Mouse (Mus musculus) heart, embryonic 13.5 days (tissue): ENCODE results near the gene Hsd11b1. TPM values are rescaled to one million over a fixed set of nuclear protein-coding genes. Genes with fewer than 3 reads are reported as not detected.

ENCODE experiments used
- ATAC-seq: fragments of 200-750 bp; cut with Nextera tagmentation; 2 replicates; pipeline ENCODE4 v1.8.0; 2017; ENCODE audit warnings: moderate TSS enrichment; ENCODE audit not compliant: insufficient number of reproducible peaks, low FRiP score, low TSS enrichment; ENCODE audit errors: extremely low read depth
- H3K27ac ChIP-seq: fragments of 300-500 bp; sonication (generic); replicated peaks from 2 replicates; pipeline ENCODE4 v1.5.1; 2015; ENCODE audit warnings: moderate library complexity, mild to moderate bottlenecking, inconsistent platforms
- H3K27me3 ChIP-seq: fragments of 300-500 bp; sonication (generic); replicated peaks from 2 replicates; pipeline ENCODE4 v1.6.1; 2015; ENCODE audit warnings: mild to moderate bottlenecking, inconsistent platforms
- H3K36me3 ChIP-seq: fragments of 300-500 bp; sonication (generic); 2 replicates; pipeline ENCODE4 v1.6.1; 2015; ENCODE audit warnings: mild to moderate bottlenecking, inconsistent platforms
- H3K4me1 ChIP-seq: fragments of 300-500 bp; sonication (generic); 2 replicates; pipeline ENCODE4 v1.6.1; 2015; ENCODE audit warnings: inconsistent platforms
- H3K4me2 ChIP-seq: fragments of 300-500 bp; sonication (generic); 2 replicates; pipeline ENCODE4 v1.6.1; 2015; ENCODE audit warnings: inconsistent platforms, mild to moderate bottlenecking, moderate library complexity
- H3K4me3 ChIP-seq: fragments of 300-500 bp; sonication (generic); 2 replicates; pipeline ENCODE4 v1.5.1; 2015; ENCODE audit warnings: moderate library complexity, mild to moderate bottlenecking, inconsistent platforms
- H3K9ac ChIP-seq: fragments of 300-500 bp; sonication (generic); 2 replicates; pipeline ENCODE4 v1.6.1; 2015; ENCODE audit warnings: inconsistent platforms, mild to moderate bottlenecking, moderate library complexity
- H3K9me3 ChIP-seq: fragments of 300-500 bp; sonication (generic); 2 replicates; pipeline ENCODE4 v1.6.1; 2016; ENCODE audit warnings: inconsistent platforms
- WGBS: fragments of 180-500 bp; shearing (Covaris S2); methylation state at CpG from one replicate; pipeline ENCODE4 v1.1.7; 2015; ENCODE audit warnings: mixed read lengths; 5-methylcytosine and 5-hydroxymethylcytosine counted together
- polyA plus RNA-seq: library from polyadenylated mRNA; unstranded; fragments of >200 nt; fragmentation: Nextera tagmentation; extraction: Ambion mirVana; gene quantifications from 2 replicates; pipeline ENCODE4 v1.2.1, GENCODE M21; 2015

Hsd11b1 gene
- polyA plus RNA-seq, 1 experiment from 2014 or later, result 1.3 TPM

DNA sequence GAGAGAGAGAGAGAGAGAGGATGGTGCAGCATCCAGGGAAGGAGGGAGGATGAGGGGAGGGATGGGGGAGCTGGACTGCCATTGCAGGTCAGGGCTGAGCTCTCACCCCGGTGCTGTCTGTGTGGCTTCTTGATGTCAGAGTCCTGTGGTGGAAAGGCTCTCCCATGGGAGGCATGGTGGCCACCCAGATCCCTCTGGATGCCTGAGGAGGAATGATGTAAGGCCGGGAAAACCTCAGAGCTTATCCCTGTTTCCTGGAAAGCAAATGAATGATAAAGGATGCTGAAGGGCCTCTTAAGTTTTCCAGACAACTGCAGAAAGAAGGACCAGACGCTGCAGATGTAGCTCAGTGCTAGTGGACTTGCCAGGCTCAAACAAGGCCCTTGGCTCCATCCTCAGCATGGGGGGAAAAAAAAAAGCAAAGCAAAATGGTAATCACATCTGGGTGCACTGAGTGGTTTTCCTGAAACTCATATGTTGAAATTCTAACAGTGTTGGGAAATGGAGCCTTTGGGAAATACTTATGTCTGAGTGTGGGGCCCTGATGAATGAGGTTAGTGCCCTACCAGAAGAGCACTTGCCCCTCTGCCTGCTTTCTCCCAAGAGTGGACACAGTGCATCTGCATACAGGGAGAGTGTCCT, 68.6 kb downstream of the Hsd11b1 start:
- H3K4me3 ChIP-seq, result no peak overlapping the region
- no peaks in the 10 kb centered on the region for H3K27me3 ChIP-seq
- H3K9me3 ChIP-seq, result no peaks in the 10 kb centered on the region
- H3K36me3 ChIP-seq, result no peaks in the 10 kb centered on the region
- H3K4me1 ChIP-seq, result peaks cover 25% of the 10 kb centered on the region
- H3K9ac ChIP-seq, result no peak overlapping the region
- H3K4me2 ChIP-seq, result no peak overlapping the region
- no peak overlapping the region for H3K27ac ChIP-seq
- ATAC-seq, result no peak
- 57% methylated on average over 3 of the region's 3 CpGs for WGBS

GRCm38 (mm10) chr1:193194416-193195140, 69.3 kb downstream of the Hsd11b1 start:
- ATAC-seq, result no peak
- no peak overlapping the region for H3K9ac ChIP-seq
- H3K36me3 ChIP-seq, result no peaks in the 10 kb centered on the region
- 68% methylated on average over 3 of the region's 3 CpGs for WGBS
- H3K4me2 ChIP-seq, result no peak overlapping the region
- H3K9me3 ChIP-seq, result no peaks in the 10 kb centered on the region
- no peak overlapping the region for H3K4me3 ChIP-seq
- no peaks in the 10 kb centered on the region for H3K27me3 ChIP-seq
- H3K27ac ChIP-seq, result no peak overlapping the region
- H3K4me1 ChIP-seq, result peaks cover 32% of the 10 kb centered on the region

GRCm38 (mm10) chr1:193191675-193192283, 72.1 kb downstream of the Hsd11b1 start:
- peaks cover 45% of the 10 kb centered on the region for H3K4me1 ChIP-seq
- H3K9ac ChIP-seq, result no peak overlapping the region
- no peak overlapping the region for H3K4me3 ChIP-seq
- ATAC-seq, result no peak
- WGBS, result 61% methylated on average over 7 of the region's 7 CpGs
- H3K27ac ChIP-seq, result peak overlapping the region; percentile 89
- H3K9me3 ChIP-seq, result no peaks in the 10 kb centered on the region
- H3K4me2 ChIP-seq, result no peak overlapping the region
- H3K27me3 ChIP-seq, result no peaks in the 10 kb centered on the region
- no peaks in the 10 kb centered on the region for H3K36me3 ChIP-seq

- no peaks in the 10 kb centered on the region for H3K36me3 ChIP-seq
- no peaks in the 10 kb centered on the region for H3K9me3 ChIP-seq
- H3K9ac ChIP-seq, result no peak overlapping the region
- 25% methylated on average over 3 of the region's 3 CpGs for WGBS
- no peaks in the 10 kb centered on the region for H3K27me3 ChIP-seq
- H3K4me2 ChIP-seq, result peak overlapping the region; percentile 29
- no peak for ATAC-seq
- peaks cover 42% of the 10 kb centered on the region for H3K4me1 ChIP-seq
- no peak overlapping the region for H3K4me3 ChIP-seq
- H3K27ac ChIP-seq, result peak overlapping the region; percentile 89
These were observed 74.1 kb downstream of the Hsd11b1 start for GRCm38 (mm10) chr1:193189771-193190170.

GRCm38 (mm10) chr1:193189151-193189621, 74.7 kb downstream of the Hsd11b1 start:
- WGBS, result 14% methylated on average over 9 of the region's 9 CpGs
- peak; percentile 84 for ATAC-seq
- H3K9ac ChIP-seq, result 0 out of 2 replicates have a peak overlapping the region, but pooled peaks have one; percentile 17

DNA sequence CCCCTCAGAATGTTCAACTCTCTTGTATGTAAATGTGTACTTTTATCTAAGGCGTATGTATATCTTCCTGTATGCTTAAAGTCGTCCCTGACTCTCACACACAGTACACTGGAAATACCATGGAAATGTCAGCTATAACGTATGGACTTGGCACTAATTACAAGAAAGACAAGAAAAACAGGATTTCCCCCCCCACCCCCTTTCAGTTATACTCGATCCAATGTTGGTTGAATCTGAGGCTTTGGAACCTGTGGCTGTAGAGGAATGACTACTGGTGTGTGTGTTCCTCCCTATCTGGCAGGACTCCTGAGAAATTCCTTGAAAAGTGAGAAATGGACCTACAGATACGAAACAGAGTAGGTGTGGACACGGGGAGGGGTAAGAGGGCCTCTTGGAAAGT, 75.6 kb downstream of the Hsd11b1 start:
- H3K4me3 ChIP-seq, result no peak overlapping the region
- H3K4me2 ChIP-seq, result no peak overlapping the region
- peaks cover 42% of the 10 kb centered on the region for H3K4me1 ChIP-seq
- H3K27ac ChIP-seq, result peak overlapping the region; percentile 89
- H3K36me3 ChIP-seq, result no peaks in the 10 kb centered on the region
- no peaks in the 10 kb centered on the region for H3K9me3 ChIP-seq
- H3K9ac ChIP-seq, result no peak overlapping the region
- no peak for ATAC-seq
- 59% methylated on average over 6 of the region's 6 CpGs for WGBS
- no peaks in the 10 kb centered on the region for H3K27me3 ChIP-seq

More at GRCm38 (mm10) chr1:193189151-193189621, 74.7 kb downstream of the Hsd11b1 start:
- H3K4me3 ChIP-seq, result no peak overlapping the region
- H3K4me2 ChIP-seq, result peak overlapping the region; percentile 29
- H3K4me1 ChIP-seq, result peaks cover 42% of the 10 kb centered on the region
- H3K27ac ChIP-seq, result peak overlapping the region; percentile 89
- H3K36me3 ChIP-seq, result no peaks in the 10 kb centered on the region
- H3K9me3 ChIP-seq, result no peaks in the 10 kb centered on the region
- no peaks in the 10 kb centered on the region for H3K27me3 ChIP-seq

DNA sequence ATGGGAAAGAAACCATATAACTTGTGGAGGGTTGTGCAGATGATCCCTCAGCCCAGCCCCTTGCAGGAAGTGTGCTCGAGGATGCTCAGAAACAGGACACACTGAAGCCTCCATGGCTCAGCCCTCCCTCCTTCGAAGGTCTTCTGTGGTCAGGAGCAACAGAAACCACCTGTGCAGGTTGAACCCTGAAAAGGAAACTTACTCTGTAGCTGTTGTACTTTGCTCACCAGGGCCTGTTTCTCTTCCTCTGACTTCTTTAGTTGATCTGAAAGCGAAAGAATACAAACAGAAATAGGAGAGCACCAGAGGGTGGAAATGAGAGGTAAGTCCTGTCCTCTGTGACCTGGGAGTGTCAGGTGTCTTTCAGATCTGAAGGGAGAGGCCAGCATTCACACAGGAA, 82.8 kb downstream of the Hsd11b1 start:
- Histone ChIP-seq H3K4me1 (0 out of 2 replicates have a peak, but pooled peaks cover 6% of the 10 kb centered on the region), H3K4me3 (no peak overlapping the region), H3K9me3 (no peaks in the 10 kb centered on the region), H3K36me3 (no peaks in the 10 kb centered on the region), H3K4me2 (no peak overlapping the region), H3K27me3 (no peaks in the 10 kb centered on the region), H3K9ac (no peak overlapping the region), H3K27ac (no peak overlapping the region)
- 76% methylated on average over 3 of the region's 3 CpGs for WGBS
- ATAC-seq, result no peak

DNA sequence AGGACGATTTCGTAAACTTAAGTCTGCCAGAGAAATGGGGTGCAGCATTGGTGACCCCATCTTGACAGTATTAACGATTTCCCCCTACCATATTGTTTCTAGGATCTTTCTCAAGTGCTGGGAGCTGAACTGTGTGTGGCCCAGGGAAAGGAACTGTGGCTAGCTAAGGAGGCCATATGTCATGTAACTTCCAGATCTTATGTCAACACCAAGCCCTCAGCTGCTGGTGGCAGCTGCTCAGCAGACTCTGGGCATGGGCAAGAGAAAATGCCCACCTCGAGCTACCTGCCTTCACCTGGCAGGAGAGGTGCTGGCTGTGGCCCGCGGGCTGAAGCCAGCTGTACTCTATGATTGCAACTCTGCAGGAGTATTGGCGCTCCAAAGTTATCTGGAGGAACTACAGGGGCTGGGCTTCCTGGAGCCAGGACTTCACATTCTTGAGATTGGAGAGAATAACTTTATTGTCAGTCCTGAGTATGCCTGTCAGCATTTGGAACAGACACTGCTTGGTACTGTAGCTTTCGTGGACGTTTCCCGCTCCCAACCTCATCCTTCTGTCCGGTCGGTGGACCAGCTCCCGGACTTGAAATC, 89.6 kb downstream of the Hsd11b1 start:
- no peak for ATAC-seq
- H3K9ac ChIP-seq, result peak overlapping the region; percentile 82
- 49% methylated on average over 13 of the region's 13 CpGs for WGBS
- H3K36me3 ChIP-seq, result no peaks in the 10 kb centered on the region
- peak overlapping the region; percentile 86 for H3K4me2 ChIP-seq
- H3K4me3 ChIP-seq, result peak overlapping the region; percentile 83
- no peaks in the 10 kb centered on the region for H3K9me3 ChIP-seq
- H3K27ac ChIP-seq, result peak overlapping the region; percentile 90
- peaks cover 45% of the 10 kb centered on the region for H3K4me1 ChIP-seq
- H3K27me3 ChIP-seq, result no peaks in the 10 kb centered on the region

GRCm38 (mm10) chr1:193173810-193174129, 90.1 kb downstream of the Hsd11b1 start:
- ATAC-seq, result peak; percentile 18; the same call in 1 of the 2 replicates
- H3K9me3 ChIP-seq, result no peaks in the 10 kb centered on the region
- peak overlapping the region; percentile 82 for H3K9ac ChIP-seq
- H3K4me3 ChIP-seq, result peak overlapping the region; percentile 83
- H3K4me2 ChIP-seq, result peak overlapping the region; percentile 86
- WGBS, result 17% methylated on average over 9 of the region's 9 CpGs
- no peaks in the 10 kb centered on the region for H3K27me3 ChIP-seq
- peaks cover 45% of the 10 kb centered on the region for H3K4me1 ChIP-seq
- no peaks in the 10 kb centered on the region for H3K36me3 ChIP-seq
- H3K27ac ChIP-seq, result peak overlapping the region; percentile 90

- peak; percentile 98 for ATAC-seq
- Histone ChIP-seq H3K4me2 (peak overlapping the region; percentile 86), H3K9ac (peak overlapping the region; percentile 94), H3K4me1 (peaks cover 45% of the 10 kb centered on the region), H3K4me3 (peak overlapping the region; percentile 83), H3K27me3 (no peaks in the 10 kb centered on the region), H3K36me3 (no peaks in the 10 kb centered on the region), H3K27ac (peak overlapping the region; percentile 90), H3K9me3 (no peaks in the 10 kb centered on the region)
- WGBS, result under 1% methylated on average over 48 of the region's 48 CpGs
These were observed 90.7 kb downstream of the Hsd11b1 start for GRCm38 (mm10) chr1:193172991-193173809.
